Mouse (Mus musculus) cerebellum, adult 11 months (tissue): Measurements from ENCODE around the gene Wdr83.
A peak's percentile ranks its signal among the peaks of the same experiment; 100 is the strongest.

ENCODE experiments used
- DNase-seq: peaks from one replicate; pipeline ENCODE4 v3.0.0; 2022

The Wdr83 gene

DNA sequence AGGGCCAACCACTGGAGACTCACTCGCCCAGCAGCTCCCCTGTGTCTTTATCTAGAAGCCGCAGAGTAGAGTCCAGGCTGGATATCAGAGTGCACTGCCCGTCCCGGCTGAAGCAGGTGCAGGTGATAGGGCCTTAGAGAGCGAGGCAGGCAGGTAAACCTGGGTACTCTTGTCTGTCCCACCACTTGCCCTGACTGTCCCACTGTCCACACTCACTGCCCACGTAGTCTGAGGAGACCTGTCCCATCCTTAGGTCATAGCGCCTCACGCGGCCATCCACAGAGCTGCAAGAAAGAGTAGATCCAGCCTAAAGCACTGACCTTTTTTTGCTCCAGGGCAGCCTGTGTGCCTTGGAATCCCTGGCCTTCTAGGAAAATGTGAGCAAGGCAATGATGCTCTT is 5.1 kb downstream of the Wdr83 start:
- no peak for DNase-seq

DNA sequence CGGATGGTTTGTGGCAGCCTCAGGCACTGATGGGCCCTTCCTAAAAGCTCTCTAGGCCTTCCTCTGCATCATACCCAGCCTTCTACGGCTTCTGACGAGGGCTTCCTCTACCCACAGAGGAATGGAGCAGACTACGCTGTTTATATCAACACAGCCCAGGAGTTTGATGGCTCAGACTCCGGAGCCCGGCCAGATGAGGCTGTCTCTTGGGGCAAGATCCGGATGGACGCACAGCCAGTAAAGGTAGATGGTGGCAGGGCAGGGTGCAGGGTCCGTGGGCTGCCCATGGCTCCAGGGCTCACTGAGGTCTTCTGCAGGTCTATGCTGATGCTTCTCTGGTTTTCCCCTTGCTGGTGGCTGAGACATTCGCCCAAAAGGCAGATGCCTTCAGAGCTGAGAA is 6.5 kb downstream of the Wdr83 start:
- DNase-seq: no peak

DNA sequence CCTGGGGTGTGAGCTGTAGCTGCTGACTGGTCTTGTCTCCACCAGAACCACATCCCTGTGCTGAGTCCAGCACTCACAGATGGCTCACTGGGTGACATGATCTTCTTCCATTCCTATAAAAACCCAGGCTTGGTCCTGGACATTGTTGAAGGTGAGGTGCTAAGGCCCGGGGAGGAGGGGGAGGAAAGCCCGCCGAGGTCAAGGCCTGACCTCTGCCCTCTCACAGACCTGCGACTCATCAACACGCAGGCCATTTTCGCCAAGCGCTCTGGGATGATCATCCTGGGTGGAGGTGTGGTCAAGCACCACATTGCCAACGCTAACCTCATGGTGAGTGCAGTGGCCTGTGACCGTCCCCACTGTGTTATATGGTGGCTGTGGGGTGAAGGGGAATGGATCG is 6.9 kb downstream of the Wdr83 start:
- DNase-seq: no peak

DNA sequence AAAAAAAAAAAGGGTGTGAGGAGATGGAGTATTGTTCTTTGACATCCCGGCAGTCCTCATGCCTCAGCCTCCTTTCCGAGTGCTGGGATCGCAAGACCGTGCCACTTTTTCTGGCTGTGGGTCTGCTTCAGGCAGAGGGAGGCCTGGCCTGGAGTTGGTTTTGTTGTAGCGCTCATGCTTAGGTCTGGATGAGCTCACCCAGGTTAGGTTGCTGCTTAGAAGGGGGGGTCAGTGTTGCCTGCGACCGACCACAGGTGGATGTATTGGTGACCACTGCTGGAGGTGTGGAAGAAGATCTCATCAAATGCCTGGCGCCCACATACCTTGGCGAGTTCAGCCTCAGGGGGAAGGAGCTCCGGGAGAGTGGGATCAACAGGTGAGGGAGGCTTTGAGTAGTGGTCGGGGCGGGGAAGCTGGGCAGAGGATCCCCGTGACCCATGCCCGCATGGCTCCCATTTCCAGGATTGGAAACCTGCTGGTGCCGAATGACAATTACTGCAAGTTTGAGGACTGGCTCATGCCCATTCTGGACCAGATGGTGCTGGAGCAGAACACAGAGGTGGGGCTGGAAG is 8.0 kb downstream of the Wdr83 start:
- no peak for DNase-seq

DNA sequence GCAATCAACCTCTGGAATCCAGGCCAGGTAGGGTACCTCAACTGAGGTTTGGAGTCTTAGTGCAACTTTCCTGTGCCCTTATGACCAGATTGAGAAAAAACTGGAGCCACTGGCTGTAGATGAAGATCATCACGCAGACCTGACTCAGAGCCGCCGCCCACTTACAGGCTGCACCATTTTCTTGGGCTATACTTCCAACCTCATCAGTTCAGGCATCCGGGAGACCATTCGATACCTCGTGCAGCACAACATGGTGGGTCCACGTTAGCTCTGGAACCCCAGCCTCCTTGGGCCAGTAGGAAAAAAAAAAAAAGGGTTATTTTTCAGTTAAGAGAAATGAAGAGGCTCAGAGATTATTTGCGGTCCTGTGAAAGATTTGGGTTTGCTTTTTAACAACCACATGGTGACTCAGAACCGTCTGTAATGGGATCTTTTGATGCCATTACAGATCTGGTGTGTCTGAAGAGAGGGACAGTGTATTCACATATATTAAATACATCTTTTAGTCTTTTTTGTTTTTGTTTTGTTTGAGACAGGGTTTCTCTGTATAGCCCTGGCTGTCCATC is 8.7 kb downstream of the Wdr83 start:
- DNase-seq: no peak

DNA sequence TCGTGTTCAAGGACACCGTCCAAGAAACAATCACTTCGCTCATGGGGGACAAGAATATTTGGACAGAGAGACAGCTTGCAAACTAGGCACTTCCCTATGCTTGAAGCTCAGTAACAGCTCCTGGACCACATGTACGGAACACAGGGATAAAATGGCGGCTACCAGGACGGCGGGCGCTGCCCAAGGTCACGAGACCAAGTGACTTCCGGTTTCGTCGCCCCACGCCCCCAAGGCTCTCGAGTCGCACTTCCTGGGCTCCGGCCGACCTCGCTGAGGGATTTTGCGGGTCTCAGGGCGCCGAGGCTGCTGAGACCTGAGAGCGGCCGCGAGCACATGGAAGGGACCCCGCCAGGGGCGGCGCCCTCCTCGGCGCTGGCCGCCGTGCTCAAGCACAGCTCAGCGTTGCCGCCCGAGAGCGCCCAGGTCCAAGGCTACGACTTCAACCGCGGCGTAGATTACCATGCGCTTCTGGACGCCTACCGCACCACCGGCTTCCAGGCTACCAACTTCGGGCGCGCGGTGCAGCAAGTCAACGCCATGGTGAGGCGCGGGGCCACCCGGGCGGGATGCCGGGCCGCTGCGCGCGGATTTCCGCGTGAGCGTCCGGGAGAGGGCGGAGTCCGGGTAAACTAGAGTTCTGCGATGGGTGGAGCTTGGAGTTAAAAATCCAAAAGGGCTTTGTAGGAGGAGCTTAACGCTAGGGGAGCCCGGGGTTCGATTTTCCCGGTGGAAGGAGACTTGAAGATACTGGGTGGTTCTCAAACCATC is 9.4 kb downstream of the Wdr83 start, which contains the start of gene Dhps:
TSS of gene Dhps (plus strand) at position 244 of the 768 bp plus-strand sequence.
- DNase-seq: peak; percentile 88

DNA sequence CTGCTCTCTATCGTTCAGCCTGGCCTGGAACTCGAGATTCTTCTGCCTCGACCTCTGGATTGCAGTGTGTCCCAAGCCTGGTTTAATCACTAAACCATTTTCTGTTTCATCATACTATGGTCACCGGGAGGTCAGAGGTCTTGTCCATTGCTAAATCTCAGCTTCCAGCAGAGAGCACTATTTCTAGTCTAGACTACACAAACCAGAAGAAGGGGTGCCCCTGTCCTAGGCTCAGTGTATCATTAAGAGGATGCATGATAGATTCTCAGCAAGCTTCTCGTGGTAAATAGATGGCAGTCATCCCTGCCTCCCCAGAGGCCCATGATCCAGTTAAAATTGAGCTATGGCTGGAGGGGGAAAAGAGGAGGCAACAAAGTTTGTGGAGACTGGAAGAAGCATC is 10.1 kb downstream of the Wdr83 start:
- DNase-seq: no peak

DNA sequence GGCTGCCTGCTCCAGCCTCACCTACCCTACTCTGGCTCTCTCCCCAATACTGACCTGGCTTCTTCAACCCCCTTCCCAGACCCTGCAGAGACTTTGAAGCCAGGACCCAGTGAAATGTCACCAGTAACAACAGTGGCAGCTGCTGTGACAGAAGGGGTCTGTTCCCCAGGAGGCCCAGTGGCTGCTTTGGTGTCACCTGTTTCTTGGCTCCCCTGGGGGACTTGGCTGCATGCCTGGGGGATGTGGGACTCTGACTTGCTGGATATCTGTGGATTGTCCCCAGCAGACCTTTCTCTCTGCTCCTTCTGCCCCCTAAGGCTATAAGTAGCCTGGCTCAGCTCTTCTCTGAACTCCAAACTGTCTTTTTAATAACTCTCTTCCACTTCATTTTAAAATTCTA is 13.1 kb downstream of the Wdr83 start, which contains the start of gene Gm5741:
TSS of gene Gm5741 (minus strand) at position 1 of the 400 bp plus-strand sequence.
- DNase-seq: no peak

DNA sequence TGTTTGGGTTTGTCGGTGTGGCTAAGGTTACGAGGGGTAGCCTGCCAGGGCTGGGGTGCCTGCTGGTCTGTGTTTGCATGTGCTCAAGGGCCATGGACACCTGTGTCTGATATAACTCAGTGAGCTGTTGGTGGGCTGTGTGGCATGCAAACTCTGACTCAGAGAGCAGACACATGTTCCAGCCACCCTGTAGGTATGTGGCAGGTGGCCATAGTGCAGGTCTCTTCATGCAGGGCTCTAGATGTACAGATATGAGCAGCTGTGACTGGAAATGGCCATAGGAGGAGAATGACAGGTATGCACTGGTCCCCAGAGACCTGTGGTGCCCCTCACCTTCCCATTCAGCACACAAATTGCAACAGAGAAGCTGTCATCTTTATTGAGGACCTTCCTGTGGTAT is 14.0 kb downstream of the Wdr83 start:
- no peak for DNase-seq

DNA sequence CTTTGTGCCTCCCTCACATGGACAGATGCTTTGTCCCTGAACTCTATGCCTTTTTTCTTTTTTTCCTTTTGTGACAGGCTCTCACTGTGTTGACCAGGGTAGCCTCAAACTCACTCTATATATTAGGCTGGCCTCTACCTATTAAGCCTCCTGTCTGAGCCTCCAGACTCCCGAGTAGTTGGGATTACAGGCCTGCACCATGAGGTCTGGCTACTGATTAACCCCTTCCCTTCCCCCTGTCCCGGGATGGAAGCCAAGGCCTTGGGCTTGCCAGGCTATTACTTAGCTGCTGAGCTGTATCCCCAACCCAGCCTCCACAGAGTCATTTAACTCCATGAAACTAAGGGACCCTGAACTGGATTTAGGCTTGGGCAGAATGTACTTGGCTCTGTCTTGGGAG is 15.9 kb downstream of the Wdr83 start:
- no peak for DNase-seq

DNA sequence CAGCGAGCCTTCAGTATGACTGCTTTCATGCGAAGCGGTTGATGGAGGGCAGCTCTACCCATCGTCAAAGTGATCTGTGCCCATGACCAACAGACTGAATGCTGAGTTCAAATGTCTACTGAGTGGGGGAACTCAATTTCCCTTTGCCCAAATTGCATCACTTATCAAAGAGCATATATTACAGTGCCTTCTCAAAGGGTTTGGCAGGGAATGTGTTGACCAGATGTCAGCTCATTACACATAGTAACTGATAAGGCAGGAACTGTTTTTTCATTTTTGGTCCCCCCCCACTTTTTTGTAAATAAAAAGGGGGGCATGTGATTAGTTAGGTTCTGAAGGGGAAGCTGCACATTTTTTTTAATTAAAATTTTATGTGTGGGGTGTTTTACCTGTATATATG is 18.5 kb downstream of the Wdr83 start:
- DNase-seq: no peak

DNA sequence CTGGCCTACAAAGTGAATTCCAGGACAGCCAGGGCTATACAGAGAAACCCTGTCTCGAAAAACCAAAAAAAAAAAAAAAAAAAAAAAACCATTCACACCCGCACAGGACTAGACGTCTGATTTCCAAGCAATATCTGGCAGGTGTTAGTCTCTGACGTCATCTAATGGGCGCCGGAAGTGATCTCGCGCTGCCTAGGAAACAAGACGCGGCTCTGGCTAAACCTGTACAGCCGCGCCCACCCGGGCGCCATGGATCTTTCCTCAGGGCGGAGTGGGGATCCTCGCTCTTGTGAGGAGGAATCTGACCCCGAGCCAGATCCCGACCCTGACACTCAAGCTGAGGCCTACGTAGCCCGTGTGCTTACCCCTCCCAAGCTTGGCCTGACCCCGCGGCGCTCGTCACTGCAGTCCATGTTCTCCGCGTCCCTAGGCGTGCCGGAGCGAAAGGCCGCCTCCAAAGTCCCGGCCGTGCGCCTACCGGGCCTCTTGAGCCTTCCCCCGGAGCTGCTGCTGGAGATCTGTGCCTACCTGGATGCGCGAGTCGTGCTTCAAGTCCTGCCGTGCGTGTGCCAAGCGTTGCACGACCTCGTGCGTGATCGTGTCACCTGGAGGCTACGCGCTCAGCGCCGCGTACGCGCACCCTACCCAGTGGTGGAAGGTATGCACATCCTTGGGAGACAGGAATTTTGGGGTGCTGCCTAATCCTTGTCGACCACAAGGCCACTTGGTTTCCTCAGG is 21.1 kb downstream of the Wdr83 start, which contains the start of gene Fbxw9:
TSS of gene Fbxw9 (plus strand) at position 177 of the 738 bp plus-strand sequence.
- peak; percentile 85 for DNase-seq

DNA sequence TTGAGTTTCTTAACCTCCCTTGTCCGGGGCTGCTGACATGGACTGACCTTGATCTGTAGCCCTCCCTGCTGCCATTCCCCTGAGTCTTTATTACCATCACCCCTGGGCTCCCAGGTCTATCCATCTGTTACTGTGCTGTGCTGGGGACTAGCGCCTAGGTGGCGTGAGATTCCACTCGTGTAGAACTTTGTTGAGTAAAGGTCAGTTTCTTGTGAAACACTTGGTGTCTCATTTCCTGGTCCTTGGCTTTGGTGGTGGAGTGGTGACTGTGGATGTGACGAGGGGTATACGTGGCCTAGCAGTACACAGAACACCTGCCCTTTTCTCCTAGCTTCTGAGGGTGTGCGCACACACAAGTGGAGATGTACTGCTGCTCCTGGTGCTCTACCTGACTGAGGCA is 23.7 kb downstream of the Wdr83 start:
- DNase-seq: no peak

DNA sequence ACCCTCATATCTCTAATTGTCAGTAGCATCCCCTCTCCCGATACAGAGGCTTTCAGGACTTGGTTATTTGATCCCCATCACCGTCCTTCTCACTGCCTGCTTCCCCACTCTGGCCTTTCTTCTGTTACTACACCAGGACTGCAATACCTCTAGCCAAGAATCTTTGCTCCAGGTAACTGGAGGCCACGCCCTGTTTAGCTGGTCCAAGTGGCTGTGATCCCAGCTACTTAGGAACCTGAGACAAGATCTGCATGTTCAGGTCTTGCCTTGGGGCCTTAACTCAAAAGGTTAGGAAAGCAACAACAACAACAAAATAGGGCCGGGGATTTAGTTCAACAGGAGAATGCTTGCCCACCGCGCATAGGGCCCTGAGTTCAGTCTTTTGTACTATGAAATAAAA is 37.5 kb downstream of the Wdr83 start:
- no peak for DNase-seq

DNA sequence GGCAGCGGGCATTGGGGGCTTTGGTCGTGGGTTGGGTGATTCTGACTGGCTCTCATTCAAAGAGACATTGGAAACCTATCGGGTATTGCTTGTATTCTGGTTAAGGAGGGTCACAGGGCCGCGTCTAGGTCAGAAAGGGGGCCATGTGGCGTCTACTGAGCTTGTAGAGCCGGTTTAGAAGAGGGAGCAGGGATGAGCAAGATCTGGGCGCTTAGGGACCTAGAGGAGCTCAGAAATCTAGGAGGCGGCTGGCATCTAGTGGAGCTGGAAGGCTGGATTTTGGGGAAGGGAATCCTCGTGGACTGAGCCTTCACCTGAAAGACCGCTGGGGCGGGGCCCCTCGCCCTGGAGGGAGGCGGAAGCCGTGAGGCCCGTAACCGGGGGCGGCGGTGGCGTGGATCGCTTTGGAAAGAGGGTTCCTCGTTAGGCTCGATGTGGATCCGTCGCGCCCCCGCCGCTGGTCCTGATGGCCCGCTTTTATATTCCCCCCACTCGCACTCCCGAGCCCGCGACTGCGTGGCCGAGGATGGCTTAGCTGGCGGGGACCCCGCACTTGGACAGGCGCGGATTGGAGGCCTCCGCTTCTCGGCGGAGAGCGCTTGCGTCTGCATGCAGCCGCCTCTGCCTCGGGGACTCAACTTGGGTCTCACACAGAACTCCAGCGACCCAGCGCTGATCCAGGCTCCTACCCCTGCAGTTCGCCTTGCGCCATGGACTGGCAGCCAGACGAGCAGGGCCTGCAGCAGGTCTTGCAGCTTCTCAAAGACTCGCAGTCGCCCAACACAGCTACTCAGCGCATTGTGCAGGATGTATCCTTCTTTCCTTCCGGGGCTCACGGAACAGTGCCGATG is 43.2 kb downstream of the Wdr83 start:
- DNase-seq: peak; percentile 36

DNA sequence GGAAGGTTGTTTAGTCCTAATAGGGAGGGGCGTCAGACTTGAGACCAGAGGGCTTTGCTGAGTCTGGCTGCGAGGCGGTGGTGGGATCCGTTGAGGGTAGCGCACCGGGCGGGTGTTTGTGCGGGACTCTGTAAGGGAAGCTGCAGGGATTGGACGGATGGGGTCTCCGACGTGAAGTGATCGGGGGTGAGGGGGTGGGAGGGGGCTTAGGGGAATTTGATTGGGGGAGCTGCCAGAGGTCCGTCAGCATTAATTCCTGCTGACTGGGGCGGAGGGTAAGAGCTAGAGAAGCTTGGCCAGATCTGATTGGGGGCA is 43.8 kb downstream of the Wdr83 start:
- DNase-seq: no peak

DNA sequence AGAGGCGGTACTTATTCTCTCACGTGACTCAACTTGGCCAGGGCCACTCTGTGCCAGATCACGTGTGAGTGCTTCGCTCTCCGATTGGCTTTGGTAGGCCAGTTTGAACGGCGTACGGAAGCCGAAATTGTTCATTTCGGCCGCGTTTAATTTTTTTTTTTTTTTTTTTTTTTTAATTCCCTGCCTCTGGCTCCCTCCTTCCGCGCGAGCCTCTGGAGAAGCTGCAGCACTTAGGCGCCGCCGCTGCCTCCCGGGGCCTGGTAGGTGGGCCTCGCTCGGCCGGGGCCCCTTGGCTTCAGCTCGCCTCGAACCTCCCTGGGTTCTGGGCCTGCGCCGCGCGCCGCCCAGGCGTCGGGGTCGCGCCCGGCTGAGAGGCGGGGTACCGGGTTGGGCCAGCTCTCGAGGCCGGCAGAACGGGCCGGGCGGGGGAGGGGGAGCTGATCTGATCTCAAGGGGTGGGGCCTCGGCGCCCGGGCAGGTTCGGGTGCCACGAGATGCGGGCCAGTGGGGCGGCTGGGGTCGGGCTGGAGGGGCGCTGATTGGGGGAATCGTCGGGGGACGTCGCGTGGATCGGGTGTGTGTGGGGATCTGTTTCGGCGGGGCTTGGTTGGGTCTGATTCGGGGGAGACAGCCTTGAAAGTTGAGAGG is 44.3 kb downstream of the Wdr83 start, which contains the start of gene Tnpo2:
TSS of gene Tnpo2 (plus strand) at position 198 of the 648 bp plus-strand sequence.
- DNase-seq: peak; percentile 85

DNA sequence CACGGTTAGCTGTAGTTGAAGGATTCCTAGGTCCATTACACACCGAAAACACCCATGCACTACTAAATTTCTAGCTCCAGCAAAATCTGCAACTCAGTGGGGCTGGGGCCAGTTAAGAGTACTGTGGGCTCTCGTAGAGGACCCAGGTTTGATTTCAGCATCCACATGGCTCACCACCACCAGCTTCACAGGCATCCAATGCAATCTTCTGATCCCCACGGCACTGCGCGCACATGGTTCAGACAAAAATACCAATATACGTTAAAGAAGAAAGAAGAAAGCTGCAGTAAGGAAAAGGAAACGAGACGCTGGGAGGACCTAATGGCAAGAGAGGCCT is 44.8 kb downstream of the Wdr83 start:
- no peak for DNase-seq

DNA sequence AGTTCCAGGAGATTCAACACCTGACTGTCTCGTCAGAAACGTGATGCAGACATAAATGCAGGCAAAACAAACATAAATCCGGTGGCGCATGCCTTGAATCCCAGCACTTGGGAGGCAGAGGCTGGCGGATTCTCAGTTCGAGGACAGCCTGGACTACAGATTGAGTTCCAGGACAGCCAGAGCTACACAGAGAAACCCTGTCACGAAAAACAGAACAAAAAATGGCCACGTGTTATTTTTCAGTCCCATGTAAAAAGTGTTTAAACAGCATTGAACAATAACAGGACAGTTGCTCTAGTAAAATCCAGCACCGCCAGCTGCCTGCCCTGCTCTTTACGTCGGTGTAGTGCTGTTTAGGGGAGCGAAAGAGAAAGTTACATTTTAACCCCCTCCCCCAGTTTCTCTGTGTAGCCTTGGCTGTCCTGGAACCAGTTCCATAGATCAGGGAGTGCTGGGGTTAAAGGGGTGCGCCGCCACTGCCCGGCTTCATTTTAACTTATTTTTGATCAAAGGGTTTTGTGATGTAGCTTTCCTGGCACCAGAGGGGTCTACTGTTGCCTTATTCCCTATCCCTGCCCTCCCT is 45.3 kb downstream of the Wdr83 start:
- no peak for DNase-seq

DNA sequence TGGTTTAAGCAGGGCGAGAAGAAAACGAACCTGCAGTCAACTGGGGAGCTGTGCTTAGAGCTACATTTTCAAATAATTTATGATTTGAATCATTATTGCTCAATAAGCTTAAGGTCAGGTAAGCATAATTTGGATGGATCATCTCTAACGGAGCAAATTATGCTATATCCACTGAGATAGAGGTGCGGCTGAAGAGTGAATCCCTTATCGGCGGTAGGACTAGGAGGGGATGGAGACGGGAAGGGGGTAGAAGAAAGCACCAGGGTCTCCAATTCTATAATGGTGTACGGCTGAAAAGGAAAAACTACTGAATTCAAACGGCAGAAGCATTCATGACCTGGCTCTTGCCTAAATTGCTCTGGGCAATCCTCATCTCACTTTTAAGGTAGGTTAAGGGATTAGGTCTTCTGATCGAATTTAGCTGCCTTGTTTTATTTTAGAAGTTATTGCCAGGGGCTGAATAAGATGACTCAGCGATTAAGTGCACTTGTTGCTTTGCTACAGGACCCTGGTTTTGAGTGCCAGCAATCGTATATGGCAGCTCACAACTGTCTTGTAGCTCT is 45.9 kb downstream of the Wdr83 start:
- no peak for DNase-seq

DNA sequence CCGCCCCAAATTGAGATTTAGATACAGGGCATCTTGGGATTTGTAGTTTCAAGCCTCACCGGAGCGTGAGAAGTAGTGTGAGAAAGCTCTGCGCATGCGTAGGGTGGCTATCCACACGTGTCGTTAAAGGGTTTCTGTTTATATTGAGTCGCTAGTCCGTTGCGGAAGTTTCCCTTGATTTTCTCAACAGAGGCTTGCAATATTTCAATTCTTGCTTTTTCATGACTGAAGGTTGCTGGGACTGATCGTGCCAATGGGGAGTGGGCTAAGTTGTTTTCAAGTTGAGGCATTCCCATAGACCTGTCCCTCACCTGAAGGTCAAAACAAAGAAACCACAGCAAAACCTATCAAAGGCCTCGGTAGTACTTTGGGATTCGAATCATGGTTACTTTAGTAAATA is 46.3 kb downstream of the Wdr83 start:
- peak; percentile 59 for DNase-seq

DNA sequence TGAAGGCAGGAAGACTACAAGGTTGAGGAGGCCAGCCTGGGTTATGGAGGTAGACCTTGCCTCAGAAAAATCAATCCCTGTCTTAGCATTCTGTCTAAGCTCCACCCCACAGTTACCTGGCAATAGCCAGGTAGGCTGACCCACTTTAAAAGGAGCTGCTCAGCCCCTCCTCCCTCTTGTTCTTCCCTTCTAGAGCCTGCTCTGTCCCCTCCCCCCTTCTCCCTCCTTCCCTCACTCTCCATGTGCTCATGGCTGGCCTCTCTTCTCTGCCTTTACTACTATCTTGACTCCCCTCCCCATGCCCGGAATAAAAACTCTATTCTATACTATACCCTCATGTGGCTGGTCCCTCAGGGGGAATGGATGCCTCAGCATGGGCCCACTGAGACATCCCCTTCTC is 47.2 kb downstream of the Wdr83 start:
- no peak for DNase-seq
